Mouse (Mus musculus) embryonic facial prominence, embryonic 15.5 days (tissue): ENCODE data around the gene Lrrc56. TPM values are rescaled to one million over a fixed set of nuclear protein-coding genes. Genes with fewer than 3 reads are reported as not detected.

Source experiments
- ATAC-seq: fragments of 200-750 bp; cut with Nextera tagmentation; 2 replicates; pipeline ENCODE4 v1.8.0; 2017; ENCODE audit warnings: low read depth, moderate TSS enrichment; ENCODE audit not compliant: insufficient number of reproducible peaks, low FRiP score, low TSS enrichment
- H3K27ac ChIP-seq: fragments of 300-500 bp; sonication (generic); replicated peaks from 2 replicates; pipeline ENCODE4 v1.5.1; 2015; ENCODE audit warnings: mild to moderate bottlenecking, inconsistent platforms
- H3K27me3 ChIP-seq: fragments of 300-500 bp; sonication (generic); 2 replicates; pipeline ENCODE4 v1.6.1; 2015; ENCODE audit warnings: inconsistent platforms
- H3K36me3 ChIP-seq: fragments of 300-500 bp; sonication (generic); 2 replicates; pipeline ENCODE4 v1.6.1; 2015; ENCODE audit warnings: mild to moderate bottlenecking, inconsistent platforms
- H3K4me1 ChIP-seq: fragments of 300-500 bp; sonication (generic); 2 replicates; pipeline ENCODE4 v1.6.1; 2015; ENCODE audit warnings: inconsistent platforms
- H3K4me2 ChIP-seq: fragments of 300-500 bp; sonication (generic); replicated peaks from 2 replicates; pipeline ENCODE4 v1.6.1; 2015; ENCODE audit warnings: mild to moderate bottlenecking, inconsistent platforms
- H3K4me3 ChIP-seq: fragments of 300-500 bp; sonication (generic); replicated peaks from 2 replicates; pipeline ENCODE4 v1.5.1; 2015; ENCODE audit warnings: mild to moderate bottlenecking, inconsistent platforms
- H3K9ac ChIP-seq: fragments of 300-500 bp; sonication (generic); 2 replicates; pipeline ENCODE4 v1.6.1; 2015; ENCODE audit warnings: inconsistent platforms
- H3K9me3 ChIP-seq: fragments of 300-500 bp; sonication (generic); replicated peaks from 2 replicates; pipeline ENCODE4 v1.6.1; 2016; ENCODE audit warnings: inconsistent platforms
- WGBS: fragments of 180-500 bp; shearing (Covaris S2); methylation state at CpG from one replicate; pipeline ENCODE4 v1.1.7; 2015; 5-methylcytosine and 5-hydroxymethylcytosine counted together
- polyA plus RNA-seq: library from polyadenylated mRNA; unstranded; fragments of >200 nt; fragmentation: Nextera tagmentation; extraction: Ambion mirVana; gene quantifications from 2 replicates; pipeline ENCODE4 v1.2.1, GENCODE M21; 2015

Lrrc56 gene
- polyA plus RNA-seq, 1 experiment from 2014 or later, result 14.7 TPM

DNA sequence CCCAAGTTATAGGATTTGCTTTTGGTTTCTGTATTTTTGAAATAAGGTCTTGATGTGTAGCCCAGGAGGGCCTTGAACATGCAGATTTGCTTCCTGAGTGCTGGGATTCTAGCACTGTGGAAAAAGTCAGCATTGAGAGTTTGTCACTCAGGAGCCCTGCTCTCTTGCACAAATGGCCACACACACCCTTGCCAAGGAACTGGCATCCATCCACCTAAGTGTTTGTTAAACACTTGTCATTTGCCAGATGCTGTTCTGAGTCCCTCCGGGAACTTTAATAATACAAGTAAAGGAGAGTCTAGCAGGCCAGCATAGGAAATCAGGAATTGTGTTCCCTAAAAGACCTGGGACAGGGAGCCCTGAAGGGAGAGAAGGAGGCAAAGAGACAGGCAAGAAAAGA is 24.7 kb upstream of the Lrrc56 start:
- ATAC-seq, result no peak
- H3K4me1 ChIP-seq, result peaks cover 42% of the 10 kb centered on the region
- peaks cover 13% of the 10 kb centered on the region for H3K36me3 ChIP-seq
- peak overlapping the region; percentile 57; the same call in 1 of the 2 replicates for H3K4me2 ChIP-seq
- H3K9me3 ChIP-seq, result no peaks in the 10 kb centered on the region
- H3K27me3 ChIP-seq, result no peaks in the 10 kb centered on the region
- H3K27ac ChIP-seq, result peak overlapping the region; percentile 88
- WGBS, result 47% methylated on average over 1 of the region's 1 CpGs
- H3K9ac ChIP-seq, result no peak overlapping the region
- peak overlapping the region; percentile 62; the same call in 1 of the 2 replicates for H3K4me3 ChIP-seq

DNA sequence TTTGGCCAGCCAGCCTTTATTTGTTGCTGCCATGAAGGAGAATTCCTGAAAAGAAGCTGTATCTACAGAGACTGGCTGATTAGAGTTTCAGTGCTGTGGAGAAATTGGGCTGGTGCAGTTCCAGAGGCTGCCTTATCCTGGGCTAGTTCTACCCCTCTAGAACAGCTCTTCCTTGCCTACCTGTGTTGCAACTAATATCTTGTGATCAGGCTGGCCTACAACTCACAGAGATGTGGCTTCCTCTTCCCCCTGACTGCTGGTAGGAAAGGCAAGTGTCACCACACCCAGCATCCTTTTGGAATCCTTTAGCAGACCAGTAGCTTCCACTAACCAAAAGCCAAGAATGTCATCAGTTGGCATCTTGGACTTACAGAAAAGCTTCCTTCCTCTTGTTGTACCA is 24.1 kb upstream of the Lrrc56 start:
- Histone ChIP-seq H3K4me2 (no peak overlapping the region), H3K4me3 (no peak overlapping the region), H3K27ac (peak overlapping the region; percentile 88), H3K27me3 (no peaks in the 10 kb centered on the region), H3K36me3 (peaks cover 9% of the 10 kb centered on the region), H3K9ac (no peak overlapping the region), H3K4me1 (peaks cover 42% of the 10 kb centered on the region), H3K9me3 (no peaks in the 10 kb centered on the region)
- no peak for ATAC-seq

DNA sequence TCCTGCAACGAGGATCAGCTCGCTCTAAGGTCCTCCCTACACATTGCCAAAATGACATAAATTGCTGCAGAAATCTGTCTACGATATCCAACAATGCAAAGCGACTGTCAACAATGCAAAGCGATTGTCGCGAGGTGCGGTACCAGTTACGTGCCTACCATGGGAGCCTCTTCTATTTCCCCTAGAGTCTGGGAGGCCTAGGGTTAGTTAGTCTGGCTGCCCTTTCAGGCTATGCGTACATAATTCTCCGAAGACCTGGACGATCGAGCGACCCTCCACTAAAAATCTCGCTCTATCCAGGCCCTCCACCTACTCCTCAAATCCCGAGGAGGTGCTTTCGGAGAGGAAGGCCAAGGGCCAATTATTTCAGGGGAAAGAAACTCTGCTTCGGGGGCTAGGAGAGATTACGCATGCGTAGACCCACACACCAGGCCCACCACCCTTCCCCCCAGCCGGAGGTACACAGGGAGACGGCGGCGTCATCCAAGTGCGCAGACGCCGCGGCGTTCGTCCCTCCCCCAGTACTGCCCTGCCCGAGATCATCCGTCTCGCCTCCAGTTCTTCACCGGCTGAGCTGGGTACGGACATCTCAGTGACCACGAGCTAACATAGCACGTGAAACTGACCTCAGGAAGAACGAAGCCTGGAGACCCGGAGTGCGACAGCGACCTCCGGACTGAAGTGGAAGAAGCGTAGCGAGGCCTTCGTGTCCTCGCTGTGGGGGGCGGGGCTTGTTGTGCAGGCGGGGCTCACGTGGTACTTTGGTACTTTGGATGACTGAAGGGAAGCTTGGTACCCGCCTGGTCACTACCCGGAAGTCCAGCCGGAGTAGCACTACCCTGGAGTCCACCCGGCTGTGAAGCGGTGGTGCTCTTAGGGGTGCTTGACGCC is 21.6 kb upstream of the Lrrc56 start, which contains the start of gene Rnh1:
Rnh1 (minus strand) TSS at position 742 of the 891 bp plus-strand sequence.
- H3K27ac ChIP-seq, result peak within 1 kb of the TSS; percentile 94
- H3K4me2 ChIP-seq, result peak within 1 kb of the TSS; percentile 74
- H3K4me3 ChIP-seq, result peak within 1 kb of the TSS; percentile 63
- peaks cover 36% of the 10 kb centered on the region for H3K4me1 ChIP-seq
- 3% methylated on average over 55 of the region's 55 CpGs for WGBS
- peak within 1 kb of the TSS; percentile 53 for H3K9ac ChIP-seq
- H3K36me3 ChIP-seq, result no peaks in the 10 kb centered on the region
- H3K27me3 ChIP-seq, result no peaks in the 10 kb centered on the region
- no peaks in the 10 kb centered on the region for H3K9me3 ChIP-seq
- peak; percentile 95 for ATAC-seq

DNA sequence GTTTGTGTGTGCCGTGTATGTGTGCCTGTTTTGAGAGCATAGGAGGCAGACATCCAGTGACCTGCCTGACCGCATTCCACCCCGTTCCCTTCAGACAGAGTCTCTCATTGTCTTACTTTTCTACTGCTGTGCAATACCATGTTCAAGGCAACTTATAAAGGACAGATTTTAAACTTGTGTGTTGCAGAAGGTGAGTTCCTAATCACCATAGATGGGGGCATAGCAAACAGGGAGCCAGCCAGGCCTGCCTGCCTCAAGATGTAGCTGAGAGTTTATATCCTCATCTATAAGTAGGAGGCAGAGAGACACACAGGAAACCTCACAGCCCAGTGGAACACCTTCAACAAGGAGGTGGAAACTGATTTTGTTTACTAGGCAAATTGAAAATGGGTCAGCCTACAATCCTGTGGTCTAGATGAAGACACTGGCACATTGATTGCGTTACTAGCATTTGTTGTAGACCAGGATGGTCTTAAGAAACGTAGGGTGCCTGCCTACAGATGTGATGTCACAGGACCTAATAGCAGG is 20.6 kb upstream of the Lrrc56 start:
- peaks cover 27% of the 10 kb centered on the region for H3K4me1 ChIP-seq
- H3K4me2 ChIP-seq, result peak overlapping the region; percentile 74
- H3K4me3 ChIP-seq, result peak overlapping the region; percentile 63
- H3K9ac ChIP-seq, result no peak overlapping the region
- H3K36me3 ChIP-seq, result no peaks in the 10 kb centered on the region
- peak overlapping the region; percentile 94 for H3K27ac ChIP-seq
- H3K9me3 ChIP-seq, result no peaks in the 10 kb centered on the region
- ATAC-seq, result no peak
- 69% methylated on average over 5 of the region's 5 CpGs for WGBS
- H3K27me3 ChIP-seq, result no peaks in the 10 kb centered on the region

DNA sequence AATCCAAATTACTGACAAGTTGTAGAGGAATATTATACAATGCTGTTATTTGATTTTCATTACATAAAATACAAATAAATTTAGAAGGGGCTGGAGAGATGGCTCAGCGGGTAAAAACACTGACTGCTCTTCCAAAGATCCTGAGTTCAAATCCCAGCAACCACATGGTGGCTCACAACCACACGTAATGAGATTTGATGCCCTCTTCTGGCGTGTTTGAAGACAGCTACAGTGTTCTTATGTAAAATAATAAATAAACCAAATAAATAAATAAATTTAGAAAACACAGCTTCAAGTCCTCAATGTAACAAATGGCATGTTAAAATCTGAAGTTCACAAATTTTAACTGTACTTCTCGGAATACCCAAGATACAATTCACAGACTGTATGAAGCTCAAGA is 18.9 kb upstream of the Lrrc56 start:
- Histone ChIP-seq H3K36me3 (no peaks in the 10 kb centered on the region), H3K27me3 (no peaks in the 10 kb centered on the region), H3K27ac (no peak overlapping the region), H3K4me3 (no peak overlapping the region), H3K4me1 (peaks cover 16% of the 10 kb centered on the region), H3K9me3 (no peaks in the 10 kb centered on the region), H3K9ac (no peak overlapping the region), H3K4me2 (no peak overlapping the region)
- ATAC-seq, result no peak
- 88% methylated on average over 4 of the region's 4 CpGs for WGBS

DNA sequence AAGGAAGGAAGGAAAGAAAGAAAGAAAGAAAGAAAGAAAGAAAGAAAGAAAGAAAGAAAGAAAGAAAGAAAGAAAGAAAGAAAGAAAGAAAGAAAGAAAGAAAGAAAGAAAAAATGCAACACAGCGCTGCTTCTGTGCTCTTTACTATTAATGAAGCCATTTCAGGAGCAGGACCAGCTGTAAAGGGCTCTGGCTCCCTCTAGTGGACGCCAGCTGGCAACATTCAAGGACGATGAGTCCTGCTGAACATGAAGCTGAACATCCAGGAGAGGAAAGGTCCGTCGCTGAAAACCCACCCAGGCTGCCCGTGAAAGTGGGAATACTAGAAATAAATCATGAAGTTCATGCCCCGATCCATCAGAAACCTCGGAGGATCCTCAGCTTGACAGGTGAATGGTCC is 17.8 kb upstream of the Lrrc56 start:
- no peak for ATAC-seq
- no peak overlapping the region for H3K4me2 ChIP-seq
- 3% methylated on average over 8 of the region's 8 CpGs for WGBS

DNA sequence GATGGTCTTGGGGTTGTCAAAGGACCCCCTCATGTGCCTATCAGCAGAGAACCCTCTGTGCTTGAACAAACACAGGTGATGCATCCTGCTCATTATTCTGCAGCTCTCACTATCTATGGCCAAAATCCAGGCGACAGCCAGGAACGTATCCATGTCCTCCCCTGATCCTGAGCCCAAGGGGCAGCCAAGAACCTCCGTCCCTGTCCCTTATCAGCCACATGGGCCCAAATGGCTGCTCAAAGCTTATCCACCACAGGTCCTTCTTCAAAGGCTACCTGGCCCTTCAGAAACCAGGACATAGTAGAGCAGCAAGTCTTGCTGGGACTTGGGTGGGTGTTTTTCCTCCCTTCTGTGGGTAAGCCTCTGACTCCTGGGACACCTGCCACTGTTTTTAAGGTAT is 5.8 kb upstream of the Lrrc56 start:
- 80% methylated on average over 3 of the region's 3 CpGs for WGBS

More for the DNA sequence above, 17.8 kb upstream of the Lrrc56 start:
- H3K4me1 ChIP-seq, result peaks cover 15% of the 10 kb centered on the region
- H3K36me3 ChIP-seq, result no peaks in the 10 kb centered on the region
- no peak overlapping the region for H3K27ac ChIP-seq
- H3K9me3 ChIP-seq, result no peaks in the 10 kb centered on the region
- H3K4me3 ChIP-seq, result no peak overlapping the region
- no peak overlapping the region for H3K9ac ChIP-seq
- H3K27me3 ChIP-seq, result no peaks in the 10 kb centered on the region

DNA sequence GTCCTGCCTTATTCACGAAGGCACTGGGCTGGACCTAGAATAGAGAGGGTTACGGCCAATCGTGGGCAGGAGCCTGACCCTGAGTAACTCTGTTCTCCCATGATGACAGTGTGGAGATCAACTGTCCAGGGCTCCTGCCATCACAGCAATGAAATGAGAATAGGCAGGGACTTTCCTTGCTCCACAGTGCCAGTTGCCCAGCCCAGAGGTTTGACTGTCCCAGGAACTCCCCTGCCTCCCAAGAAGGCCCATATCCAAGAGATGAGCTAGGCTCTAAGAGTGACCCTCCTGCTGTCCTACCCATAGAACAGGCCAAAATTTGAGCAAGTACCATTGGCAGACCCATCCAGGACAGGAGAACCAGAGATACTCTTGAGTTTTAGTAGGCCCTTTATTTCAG is 5.2 kb upstream of the Lrrc56 start:
- 90% methylated on average over 3 of the region's 3 CpGs for WGBS
- no peak overlapping the region for H3K4me3 ChIP-seq
- ATAC-seq, result no peak
- H3K27me3 ChIP-seq, result no peaks in the 10 kb centered on the region
- H3K36me3 ChIP-seq, result peaks cover 37% of the 10 kb centered on the region
- no peaks in the 10 kb centered on the region for H3K9me3 ChIP-seq
- H3K27ac ChIP-seq, result no peak overlapping the region
- H3K4me2 ChIP-seq, result no peak overlapping the region
- no peak overlapping the region for H3K9ac ChIP-seq
- peaks cover 26% of the 10 kb centered on the region for H3K4me1 ChIP-seq

More for the DNA sequence above, 5.8 kb upstream of the Lrrc56 start:
- Histone ChIP-seq H3K27me3 (no peaks in the 10 kb centered on the region), H3K4me3 (no peak overlapping the region), H3K27ac (no peak overlapping the region), H3K4me1 (peaks cover 25% of the 10 kb centered on the region), H3K9ac (no peak overlapping the region), H3K36me3 (peaks cover 37% of the 10 kb centered on the region), H3K9me3 (no peaks in the 10 kb centered on the region), H3K4me2 (no peak overlapping the region)
- no peak for ATAC-seq

DNA sequence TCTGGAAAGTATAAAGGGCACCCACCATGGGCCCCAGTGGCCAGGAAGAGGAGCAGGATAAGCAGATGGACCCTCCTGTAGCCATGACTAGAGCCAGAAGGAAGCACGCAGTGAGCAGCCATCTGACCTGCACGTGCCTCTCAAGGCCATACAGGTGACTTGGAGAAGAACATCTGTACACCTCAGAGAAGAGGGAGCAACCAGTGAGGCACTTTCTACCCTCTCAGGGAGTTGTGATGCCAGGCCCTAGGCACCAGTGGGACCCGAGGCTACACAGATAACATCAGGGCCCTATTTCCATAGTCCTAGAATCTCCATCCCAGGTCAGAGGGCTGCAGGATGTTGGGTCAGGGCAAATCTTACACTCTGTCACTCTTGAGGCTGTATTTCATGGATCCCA is 3.7 kb upstream of the Lrrc56 start:
- H3K36me3 ChIP-seq, result peaks cover 37% of the 10 kb centered on the region
- H3K9ac ChIP-seq, result no peak overlapping the region
- no peak overlapping the region for H3K4me2 ChIP-seq
- H3K27ac ChIP-seq, result no peak overlapping the region
- peaks cover 35% of the 10 kb centered on the region for H3K4me1 ChIP-seq
- ATAC-seq, result no peak
- no peak overlapping the region for H3K4me3 ChIP-seq
- H3K9me3 ChIP-seq, result no peaks in the 10 kb centered on the region
- WGBS, result 84% methylated on average over 3 of the region's 3 CpGs
- H3K27me3 ChIP-seq, result no peaks in the 10 kb centered on the region

DNA sequence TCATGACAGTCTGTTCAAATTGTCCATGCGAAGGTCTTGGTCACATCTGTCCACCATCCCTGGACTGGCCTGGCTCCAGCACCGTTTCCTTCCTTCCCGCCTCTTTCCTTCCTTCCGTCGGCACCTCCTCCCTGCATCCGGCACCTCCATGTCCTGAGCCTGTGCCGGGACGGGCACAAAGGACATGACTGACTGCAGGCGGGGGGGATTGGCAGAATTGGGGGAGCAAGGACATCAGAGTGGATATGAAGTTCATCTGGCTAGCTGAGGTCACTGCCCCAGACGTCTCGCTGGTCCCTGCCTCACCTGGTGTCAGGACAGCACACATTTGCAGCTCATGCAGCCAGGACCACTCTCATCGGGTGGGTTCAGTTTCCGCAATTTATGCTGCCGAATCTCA is 2.9 kb upstream of the Lrrc56 start:
- ATAC-seq, result no peak
- WGBS, result 82% methylated on average over 14 of the region's 14 CpGs
- H3K36me3 ChIP-seq, result peaks cover 37% of the 10 kb centered on the region
- H3K4me3 ChIP-seq, result no peak overlapping the region
- H3K27ac ChIP-seq, result no peak overlapping the region
- H3K27me3 ChIP-seq, result no peaks in the 10 kb centered on the region
- H3K9me3 ChIP-seq, result no peaks in the 10 kb centered on the region
- peaks cover 40% of the 10 kb centered on the region for H3K4me1 ChIP-seq
- H3K4me2 ChIP-seq, result no peak overlapping the region
- H3K9ac ChIP-seq, result no peak overlapping the region

DNA sequence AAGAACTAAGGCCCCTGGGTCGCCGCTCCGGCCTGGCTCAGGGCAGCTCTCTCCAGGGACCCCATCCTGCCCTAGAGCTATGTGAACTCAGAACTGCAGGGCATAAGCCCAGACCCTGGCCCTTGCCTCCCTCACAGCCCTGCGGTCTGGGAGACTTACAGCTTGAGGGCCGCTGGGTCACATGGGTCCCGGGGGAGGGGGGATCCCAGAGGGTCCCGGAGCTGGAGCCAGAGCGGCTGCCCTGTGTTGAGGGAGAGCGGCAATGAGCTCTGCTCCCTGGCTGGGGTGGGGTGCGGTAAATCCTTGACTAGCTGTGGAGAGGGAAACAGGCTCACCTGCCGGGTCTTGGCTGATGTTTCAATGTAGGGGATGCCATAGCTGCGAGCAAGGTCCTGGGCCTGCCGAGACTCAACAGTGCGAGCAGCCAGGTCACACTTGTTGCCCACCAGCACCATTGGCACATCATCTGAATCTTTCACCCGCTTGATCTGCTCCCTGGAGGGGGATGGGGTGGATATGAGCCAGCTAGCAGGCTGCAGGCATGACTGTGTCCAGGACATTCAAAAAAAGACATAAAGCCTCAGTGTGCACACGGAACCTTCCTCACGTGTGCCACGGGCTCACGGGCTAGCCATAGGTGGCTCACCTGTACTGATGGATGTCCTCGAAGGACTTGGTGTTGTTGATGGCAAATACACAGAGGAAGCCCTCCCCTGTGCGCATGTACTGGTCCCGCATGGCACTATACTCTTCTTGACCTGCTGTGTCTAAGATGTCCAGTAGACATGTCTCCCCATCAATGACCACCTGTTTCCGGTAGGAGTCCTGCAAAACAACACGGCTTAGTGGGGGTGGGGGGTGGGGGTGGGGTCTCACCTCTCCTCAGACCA is 1.9 kb upstream of the Lrrc56 start:
- H3K4me2 ChIP-seq, result peak overlapping the region; percentile 95
- H3K9me3 ChIP-seq, result no peaks in the 10 kb centered on the region
- H3K4me3 ChIP-seq, result peak overlapping the region; percentile 92
- ATAC-seq, result no peak
- H3K36me3 ChIP-seq, result peaks cover 37% of the 10 kb centered on the region
- H3K9ac ChIP-seq, result 0 out of 2 replicates have a peak overlapping the region, but pooled peaks have one; percentile 90
- H3K27me3 ChIP-seq, result no peaks in the 10 kb centered on the region
- WGBS, result 83% methylated on average over 24 of the region's 24 CpGs
- H3K27ac ChIP-seq, result no peak overlapping the region
- H3K4me1 ChIP-seq, result peaks cover 40% of the 10 kb centered on the region
